Mouse (Mus musculus) megakaryocyte, embryonic 14.5 days (primary cell): ENCODE measurements around the gene Zfand4. TPM values are rescaled to one million over a fixed set of nuclear protein-coding genes. Genes with fewer than 3 reads are reported as not detected.
A peak's percentile ranks its signal among the peaks of the same experiment; 100 is the strongest.
"Not testable (repeated sequence)": the region's sequence is repeated elsewhere in the genome, so short reads cannot be mapped to it uniquely, and the experiment has no call there.

Experiments used
- H3K27me3 ChIP-seq: replicated peaks from 2 replicates; pipeline ENCODE3; 2012; ENCODE audit warnings: inconsistent platforms
- H3K36me3 ChIP-seq: replicated peaks from 2 replicates; pipeline ENCODE3; 2012; ENCODE audit warnings: low read length, inconsistent platforms, mixed read lengths
- H3K4me1 ChIP-seq: 2 replicates; pipeline ENCODE4 v1.6.1; 2012; ENCODE audit warnings: inconsistent platforms
- H3K4me3 ChIP-seq: replicated peaks from 2 replicates; pipeline ENCODE3; 2012; ENCODE audit warnings: moderate library complexity, mild to moderate bottlenecking, inconsistent platforms
- H3K9me3 ChIP-seq: 2 replicates; pipeline ENCODE4 v1.6.1; 2012; ENCODE audit warnings: inconsistent platforms
- FLI1 ChIP-seq: IDR thresholded peaks from 2 replicates; pipeline ENCODE4 v1.6.1; 2012; ENCODE audit warnings: low read length, inconsistent platforms, mixed read lengths
- GATA1 ChIP-seq: IDR thresholded peaks from 3 replicates; pipeline ENCODE4 v1.6.1; 2012; ENCODE audit warnings: mixed read lengths, low read length, inconsistent platforms, borderline replicate concordance
- polyA plus RNA-seq: library from polyadenylated mRNA; stranded (reverse); fragments of >175 nt; gene quantifications from 2 replicates; pipeline ENCODE4 v1.2.3, GENCODE M21; 2012; ENCODE audit warnings: low replicate concordance; ENCODE audit not compliant: insufficient read depth

Gene Zfand4
- polyA plus RNA-seq: 1.3 TPM in 1 of 2 replicates, not detected in the other

DNA sequence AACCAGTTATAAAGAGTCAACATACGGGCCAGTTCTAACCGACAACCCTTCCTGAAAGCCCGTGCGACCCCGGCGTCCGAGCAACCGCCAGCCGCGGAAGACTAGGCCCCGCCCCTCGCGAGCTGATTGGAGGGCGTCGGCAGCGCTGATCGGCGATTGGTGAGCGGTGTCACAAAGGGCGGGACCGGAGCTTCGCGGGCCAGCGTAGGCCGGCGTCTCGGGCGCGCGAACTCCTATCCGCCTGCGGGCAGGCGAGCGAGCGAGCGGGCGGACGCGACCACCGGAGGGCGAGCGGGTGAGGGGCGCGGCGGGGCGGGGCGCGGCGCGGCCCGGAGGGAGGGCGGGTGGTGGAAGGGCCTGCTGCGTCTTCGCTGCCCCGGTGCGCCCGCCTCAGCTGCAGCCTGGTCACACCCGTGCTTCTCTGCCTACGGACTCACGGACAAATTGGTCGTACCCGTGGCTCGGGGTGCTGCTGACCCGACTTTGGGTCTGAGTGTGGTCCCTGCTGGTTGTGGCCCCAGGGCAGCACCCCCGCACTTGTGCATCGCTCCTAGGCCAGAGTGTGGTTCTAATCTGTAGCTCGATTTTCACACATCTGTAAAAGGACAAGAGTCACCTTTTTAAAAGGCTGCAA lies at the start of gene Zfand4:
Zfand4 (plus strand) TSS at position 205 of the 634 bp plus-strand sequence.
- TF ChIP-seq GATA1: no peak
- H3K27me3 ChIP-seq: no peaks in the 10 kb centered on the region
- H3K36me3 ChIP-seq: peaks cover 45% of the 10 kb centered on the region
- H3K9me3 ChIP-seq: no peaks in the 10 kb centered on the region
- peak within 1 kb of the TSS; percentile 99 for H3K4me3 ChIP-seq
- peaks cover 75% of the 10 kb centered on the region for H3K4me1 ChIP-seq

DNA sequence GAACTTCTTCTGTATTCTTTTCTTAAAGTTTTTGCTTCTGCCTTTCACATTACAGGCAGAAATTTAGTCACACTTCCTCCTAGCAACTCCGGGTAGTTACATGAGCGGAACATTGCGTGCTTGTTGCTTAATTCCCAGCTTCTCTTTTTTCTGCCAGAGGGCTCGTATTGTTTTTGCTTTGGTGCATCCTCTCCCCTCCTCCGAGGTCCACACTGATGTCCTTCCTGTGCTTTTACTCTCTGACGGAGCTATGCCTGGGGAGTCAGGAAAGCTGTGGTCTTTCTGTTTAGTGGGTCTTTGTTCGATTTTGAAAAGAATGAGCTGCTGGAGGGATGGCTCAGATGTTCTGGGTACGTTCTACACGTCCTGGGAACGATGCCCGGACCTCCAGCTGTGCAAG lies 36.3 kb upstream of the Zfand4 start:
- H3K27me3 ChIP-seq: no peaks in the 10 kb centered on the region
- peaks cover 10% of the 10 kb centered on the region; the same call in 1 of the 2 replicates for H3K4me1 ChIP-seq
- TF ChIP-seq GATA1 (no peak), FLI1 (no peak)
- no peaks in the 10 kb centered on the region for H3K9me3 ChIP-seq
- H3K36me3 ChIP-seq: peaks cover 94% of the 10 kb centered on the region
- H3K4me3 ChIP-seq: no peak overlapping the region

DNA sequence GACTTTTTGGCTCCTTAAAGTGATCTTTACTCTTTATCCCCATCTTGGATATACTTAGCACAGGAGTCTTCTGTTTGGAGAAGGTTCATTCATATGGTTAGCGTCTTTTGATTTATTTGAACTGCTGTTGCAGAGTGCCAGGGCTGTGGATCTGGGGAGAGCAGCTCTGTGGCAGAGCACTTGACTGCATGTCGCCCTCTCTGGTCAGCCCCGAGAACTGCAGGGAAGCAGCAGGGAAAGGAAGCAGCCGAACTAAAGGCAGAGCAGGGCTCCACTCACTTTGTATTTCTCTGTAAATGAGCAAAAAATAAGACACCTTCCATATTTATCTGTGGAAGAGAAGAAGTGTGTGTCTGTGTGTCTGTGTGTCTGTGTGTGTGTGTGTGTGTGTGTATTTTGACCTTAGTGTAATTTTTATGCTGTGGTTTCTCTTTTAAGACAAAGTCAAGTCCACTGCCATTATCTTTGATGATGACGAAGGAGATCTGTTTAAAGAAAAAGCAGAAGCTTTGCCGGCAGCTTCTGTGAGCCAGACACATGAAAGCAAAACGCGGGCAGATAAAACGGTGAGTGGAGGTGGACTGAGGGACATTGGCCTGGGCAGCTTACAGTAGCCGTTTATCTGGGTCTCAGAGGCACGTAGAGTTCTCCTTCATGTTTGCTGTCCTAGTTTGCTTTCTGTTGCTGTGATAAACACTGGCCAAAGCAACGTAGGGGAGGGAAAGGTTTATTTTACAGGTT lies 35.1 kb upstream of the Zfand4 start:
- peaks cover 10% of the 10 kb centered on the region; the same call in 1 of the 2 replicates for H3K4me1 ChIP-seq
- H3K9me3 ChIP-seq: no peaks in the 10 kb centered on the region
- TF ChIP-seq FLI1: no peak
- TF ChIP-seq GATA1: no peak
- no peak overlapping the region for H3K4me3 ChIP-seq
- H3K36me3 ChIP-seq: peaks cover 94% of the 10 kb centered on the region
- H3K27me3 ChIP-seq: no peaks in the 10 kb centered on the region

DNA sequence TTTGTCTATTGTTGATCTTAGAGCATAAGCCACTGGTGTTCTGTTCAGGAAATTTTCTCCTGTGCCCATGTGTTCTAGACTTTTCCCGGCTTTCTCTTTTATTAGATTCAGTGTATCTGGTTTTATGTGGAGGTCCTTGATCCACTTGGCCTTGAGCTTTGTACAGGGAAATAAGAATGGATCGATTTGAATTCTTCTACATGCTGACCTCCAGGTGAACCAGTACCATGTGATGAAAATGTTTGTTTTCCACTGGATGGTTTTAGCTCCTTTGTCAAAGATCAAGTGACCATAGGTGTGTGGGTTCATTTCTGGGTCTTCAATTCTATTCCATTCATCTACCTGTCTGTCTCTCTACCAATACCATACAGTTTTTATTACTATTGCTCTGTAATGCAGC lies 29.2 kb upstream of the Zfand4 start:
- Histone ChIP-seq H3K4me1 (peaks cover 10% of the 10 kb centered on the region), H3K36me3 (peaks cover 79% of the 10 kb centered on the region)

DNA sequence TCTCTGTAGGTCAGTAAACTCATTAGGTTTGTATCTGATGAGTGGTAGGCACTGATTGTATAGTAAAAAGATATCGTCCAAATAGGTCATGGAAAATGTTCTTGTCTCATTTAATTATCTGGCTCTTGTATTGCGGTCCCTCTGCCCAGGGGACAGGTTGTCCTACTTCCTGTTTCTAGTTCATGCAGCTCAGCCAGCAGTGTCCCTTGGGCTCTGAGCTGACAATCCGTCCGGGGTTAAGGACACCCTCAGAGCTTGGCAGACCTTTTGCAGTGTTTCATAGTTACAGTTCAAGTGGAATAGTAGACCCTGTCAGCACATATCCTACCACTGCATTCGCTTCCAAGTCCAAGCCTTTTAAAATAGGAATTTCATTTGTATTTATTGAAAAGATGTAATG lies 28.7 kb upstream of the Zfand4 start:
- TF ChIP-seq GATA1 (no peak), FLI1 (no peak)
- peaks cover 79% of the 10 kb centered on the region for H3K36me3 ChIP-seq
- peaks cover 12% of the 10 kb centered on the region for H3K4me1 ChIP-seq
- H3K9me3 ChIP-seq: no peaks in the 10 kb centered on the region
- H3K27me3 ChIP-seq: no peaks in the 10 kb centered on the region
- no peak overlapping the region for H3K4me3 ChIP-seq

More for the DNA sequence above, 29.2 kb upstream of the Zfand4 start:
- not testable (repeated sequence) for H3K9me3 ChIP-seq, H3K4me3 ChIP-seq, H3K27me3 ChIP-seq

DNA sequence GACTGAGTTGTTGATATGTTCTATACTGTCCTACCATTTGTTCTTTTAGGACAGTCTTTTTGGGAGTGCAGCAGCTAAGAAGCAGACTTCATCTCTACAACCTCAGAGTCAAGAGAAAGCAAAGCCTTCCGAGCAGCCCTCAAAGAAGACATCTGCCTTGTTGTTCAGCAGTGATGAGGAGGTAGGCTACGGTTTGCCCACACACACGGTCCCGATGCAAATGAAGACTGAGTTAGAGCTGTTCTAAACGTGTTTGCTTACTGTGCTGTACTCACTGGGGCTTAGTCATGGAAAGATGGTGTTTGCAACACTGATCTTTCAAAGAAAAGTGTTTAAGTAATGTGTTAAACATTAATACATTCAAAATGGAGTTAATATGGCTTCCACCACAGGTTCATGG lies 25.9 kb upstream of the Zfand4 start:
- TF ChIP-seq FLI1: no peak
- TF ChIP-seq GATA1: no peak

DNA sequence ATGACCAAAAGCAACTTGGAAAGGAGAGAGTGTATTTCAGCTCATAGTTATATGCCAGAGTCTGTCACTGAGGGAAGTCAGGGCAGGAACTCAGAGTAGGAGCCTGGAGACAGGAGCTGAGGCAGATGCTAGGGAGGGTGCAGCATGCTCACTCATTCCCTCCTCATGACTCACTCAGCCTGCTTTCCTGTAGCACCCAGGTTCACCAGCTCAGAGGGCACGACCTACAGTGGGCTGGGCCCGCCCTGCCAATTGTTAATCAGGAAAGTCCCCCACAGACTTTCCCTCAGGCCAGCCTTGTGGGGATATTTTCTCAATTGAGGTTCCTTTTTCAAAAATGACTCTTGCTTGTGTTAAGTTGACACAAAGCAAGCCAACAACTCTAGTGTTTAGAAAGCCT lies 23.7 kb upstream of the Zfand4 start:
- Histone ChIP-seq H3K36me3 (peaks cover 83% of the 10 kb centered on the region), H3K4me1 (peaks cover 9% of the 10 kb centered on the region), H3K27me3 (no peaks in the 10 kb centered on the region), H3K9me3 (no peaks in the 10 kb centered on the region), H3K4me3 (no peak overlapping the region)
- no peak for TF ChIP-seq FLI1
- TF ChIP-seq GATA1: no peak

More for the DNA sequence above, 25.9 kb upstream of the Zfand4 start:
- H3K27me3 ChIP-seq: no peaks in the 10 kb centered on the region
- no peak overlapping the region for H3K4me3 ChIP-seq
- H3K36me3 ChIP-seq: peaks cover 77% of the 10 kb centered on the region
- no peaks in the 10 kb centered on the region for H3K9me3 ChIP-seq
- H3K4me1 ChIP-seq: peaks cover 13% of the 10 kb centered on the region

DNA sequence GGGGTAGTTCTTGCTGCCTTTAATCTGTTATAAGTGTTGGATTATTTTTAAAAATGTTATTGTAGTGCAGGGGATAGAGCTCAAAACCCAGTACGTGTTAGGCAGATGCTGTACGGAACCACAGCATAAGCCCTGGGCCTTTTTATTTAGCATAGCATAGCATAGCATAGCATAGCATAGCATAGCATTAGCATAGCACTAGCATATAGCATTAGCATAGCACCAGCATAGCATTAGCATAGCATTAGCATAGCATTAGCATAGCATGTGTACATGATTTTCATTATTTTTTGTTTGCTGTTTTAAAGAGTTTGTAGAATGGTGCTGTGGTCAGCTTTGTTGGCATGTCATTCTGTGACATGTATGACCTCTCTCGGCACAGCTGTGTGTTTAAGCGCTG lies 4.4 kb upstream of the Zfand4 start:
- Histone ChIP-seq H3K4me3 (no peak overlapping the region), H3K27me3 (no peaks in the 10 kb centered on the region), H3K9me3 (no peaks in the 10 kb centered on the region), H3K36me3 (peaks cover 83% of the 10 kb centered on the region), H3K4me1 (peaks cover 36% of the 10 kb centered on the region)
- TF ChIP-seq GATA1 (no peak), FLI1 (no peak)

DNA sequence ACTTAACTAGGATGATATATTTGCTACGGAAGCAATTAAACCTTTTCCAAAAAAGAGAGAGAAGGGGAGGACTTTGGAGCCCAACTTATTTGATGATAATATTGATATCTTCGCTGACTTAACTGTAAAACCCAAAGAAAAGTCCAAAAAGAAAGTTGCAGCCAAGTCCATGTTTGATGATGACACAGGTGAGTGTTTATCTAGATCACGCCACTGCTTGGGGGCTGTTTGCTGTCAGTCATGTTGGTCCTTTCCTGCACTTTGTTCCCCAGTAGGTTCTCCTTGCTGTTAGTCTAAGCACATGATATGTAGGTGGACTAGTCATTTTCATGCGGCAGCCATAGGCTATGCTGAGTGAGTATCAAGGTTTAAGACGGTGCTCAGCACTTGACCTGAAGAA lies 3.5 kb upstream of the Zfand4 start:
- Histone ChIP-seq H3K4me3 (no peak overlapping the region), H3K9me3 (no peaks in the 10 kb centered on the region), H3K4me1 (peaks cover 44% of the 10 kb centered on the region), H3K27me3 (no peaks in the 10 kb centered on the region), H3K36me3 (peaks cover 74% of the 10 kb centered on the region)
- no peak for TF ChIP-seq FLI1
- TF ChIP-seq GATA1: no peak

DNA sequence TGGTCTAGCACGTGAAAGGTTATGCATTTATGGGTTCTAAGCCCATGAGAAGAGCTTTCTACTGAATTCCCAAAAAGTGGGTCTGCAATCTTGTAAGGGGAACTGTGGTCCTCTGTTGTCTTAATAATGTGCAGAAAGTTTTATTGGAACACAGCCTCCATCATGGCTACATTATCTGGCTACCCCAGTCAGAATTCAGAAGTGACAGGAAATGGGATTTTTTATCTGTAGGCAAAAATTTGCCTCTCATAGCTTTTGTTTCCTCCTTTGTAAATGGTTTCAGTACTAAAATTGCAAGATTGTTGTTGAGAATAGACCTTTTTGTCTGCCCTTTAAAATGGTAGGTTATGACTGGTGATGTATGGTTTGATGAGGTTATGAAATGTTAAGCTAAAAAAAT lies 1.2 kb upstream of the Zfand4 start:
- H3K27me3 ChIP-seq: no peaks in the 10 kb centered on the region
- H3K9me3 ChIP-seq: no peaks in the 10 kb centered on the region
- peaks cover 68% of the 10 kb centered on the region for H3K4me1 ChIP-seq
- TF ChIP-seq FLI1: no peak
- TF ChIP-seq GATA1: no peak
- no peak overlapping the region for H3K4me3 ChIP-seq
- H3K36me3 ChIP-seq: peaks cover 53% of the 10 kb centered on the region
